Mouse (Mus musculus) intestine, embryonic 16.5 days (tissue): ENCODE data around the gene Plxnb1. TPM values are rescaled to one million over a fixed set of nuclear protein-coding genes. Genes with fewer than 3 reads are reported as not detected.
"Not testable (repeated sequence)": the region's sequence is repeated elsewhere in the genome, so short reads cannot be mapped to it uniquely, and the experiment has no call there.

Source experiments
- ATAC-seq: fragments of 200-750 bp; cut with Nextera tagmentation; 2 replicates; pipeline ENCODE4 v1.8.0; 2017; ENCODE audit warnings: moderate TSS enrichment, moderate library complexity
- H3K27ac ChIP-seq: fragments of 300-500 bp; sonication (generic); 2 replicates; pipeline ENCODE4 v1.5.1; 2014; ENCODE audit warnings: mild to moderate bottlenecking, low read length
- H3K27me3 ChIP-seq: fragments of 300-500 bp; sonication (generic); replicated peaks from 2 replicates; pipeline ENCODE4 v1.6.1; 2014; ENCODE audit warnings: low read length, control low read depth, mixed read lengths; ENCODE audit not compliant: control insufficient read depth, insufficient read depth
- H3K36me3 ChIP-seq: fragments of 300-500 bp; sonication (generic); 2 replicates; pipeline ENCODE4 v1.6.1; 2014; ENCODE audit warnings: low read length, control low read depth; ENCODE audit not compliant: control insufficient read depth, insufficient read depth
- H3K4me1 ChIP-seq: fragments of 300-500 bp; sonication (generic); 2 replicates; pipeline ENCODE4 v1.6.1; 2014; ENCODE audit warnings: low read length, control low read depth, mixed read lengths; ENCODE audit not compliant: control insufficient read depth, insufficient read depth
- H3K4me2 ChIP-seq: fragments of 300-500 bp; sonication (generic); 2 replicates; pipeline ENCODE4 v1.6.1; 2014; ENCODE audit warnings: low read depth, low read length, control low read depth
- H3K4me3 ChIP-seq: fragments of 300-500 bp; sonication (generic); 2 replicates; pipeline ENCODE4 v1.5.1; 2014; ENCODE audit warnings: mild to moderate bottlenecking, low read length
- H3K9ac ChIP-seq: fragments of 300-500 bp; sonication (generic); 2 replicates; pipeline ENCODE4 v1.6.1; 2014; ENCODE audit warnings: low read depth, low read length
- H3K9me3 ChIP-seq: fragments of 300-500 bp; sonication (generic); 2 replicates; pipeline ENCODE4 v1.6.1; 2016; ENCODE audit warnings: low read length, control low read depth; ENCODE audit not compliant: control insufficient read depth
- WGBS: fragments of 180-500 bp; shearing (Covaris S2); extraction: QIAGEN DNeasy Blood & Tissue Kit; methylation state at CpG from one replicate; pipeline ENCODE4 v1.1.7; 2014; 5-methylcytosine and 5-hydroxymethylcytosine counted together
- polyA plus RNA-seq: library from polyadenylated mRNA; unstranded; fragments of >200 nt; fragmentation: Nextera tagmentation; extraction: Ambion mirVana; gene quantifications from 2 replicates; pipeline ENCODE4 v1.2.1, GENCODE M21; 2015

Plxnb1 gene
- polyA plus RNA-seq, 1 experiment from 2014 or later = 4.7 TPM

GRCm38 (mm10) chr9:109130076-109130475 lies 34.9 kb downstream of the Plxnb1 start:
- ATAC-seq = no peak
- H3K27me3 ChIP-seq = no peaks in the 10 kb centered on the region
- no peak overlapping the region for H3K9ac ChIP-seq
- H3K9me3 ChIP-seq = no peaks in the 10 kb centered on the region
- H3K4me1 ChIP-seq = no peaks in the 10 kb centered on the region
- 88% methylated on average over 5 of the region's 5 CpGs for WGBS
- H3K4me2 ChIP-seq = no peak overlapping the region
- H3K27ac ChIP-seq = no peak overlapping the region
- H3K4me3 ChIP-seq = no peak overlapping the region
- no peaks in the 10 kb centered on the region for H3K36me3 ChIP-seq

GRCm38 (mm10) chr9:109140414-109140813 lies 45.2 kb downstream of the Plxnb1 start:
- not testable (repeated sequence) for ATAC-seq, H3K27me3 ChIP-seq, H3K4me3 ChIP-seq, H3K4me2 ChIP-seq, H3K36me3 ChIP-seq, H3K9me3 ChIP-seq, H3K9ac ChIP-seq, H3K27ac ChIP-seq, H3K4me1 ChIP-seq
- WGBS = 64% methylated on average over 4 of the region's 4 CpGs

- no peaks in the 10 kb centered on the region for H3K36me3 ChIP-seq
- no peak within 1 kb of the TSS for H3K27ac ChIP-seq
- no peak within 1 kb of the TSS for H3K4me2 ChIP-seq
- H3K9me3 ChIP-seq = no peaks in the 10 kb centered on the region
- 69% methylated on average over 3 of the region's 3 CpGs for WGBS
- H3K27me3 ChIP-seq = no peaks in the 10 kb centered on the region
- H3K4me1 ChIP-seq = no peaks in the 10 kb centered on the region
- no peak within 1 kb of the TSS for H3K9ac ChIP-seq
- ATAC-seq = no peak
- no peak within 1 kb of the TSS for H3K4me3 ChIP-seq
Observed at GRCm38 (mm10) chr9:109161941-109162340, 66.8 kb downstream of the Plxnb1 start, which contains the start of gene Fbxw21. Fbxw21 (minus strand) TSS chr9:109162041.

- Histone ChIP-seq H3K4me3 (no peak overlapping the region), H3K4me2 (no peak overlapping the region), H3K36me3 (no peaks in the 10 kb centered on the region), H3K9ac (no peak overlapping the region), H3K4me1 (no peaks in the 10 kb centered on the region), H3K27ac (no peak overlapping the region), H3K9me3 (no peaks in the 10 kb centered on the region), H3K27me3 (no peaks in the 10 kb centered on the region)
- no peak for ATAC-seq
Observed at GRCm38 (mm10) chr9:109167316-109167715, 72.1 kb downstream of the Plxnb1 start.

Other genes with a start within 250 kb of the Plxnb1 start
- gene Slc26a6, start 242.1 kb upstream of the Plxnb1 start, polyA plus RNA-seq = 75.9 and 94.2 TPM in 2 replicates
- gene Tmem89, start 180.8 kb upstream of the Plxnb1 start, polyA plus RNA-seq = 0.18 TPM in 1 of 2 replicates, not detected in the other
- 730 and 748 TPM in 2 replicates for gene Uqcrc1, start 158.8 kb upstream of the Plxnb1 start, polyA plus RNA-seq
- gene Col7a1, start 141.8 kb upstream of the Plxnb1 start, polyA plus RNA-seq = 0.99 and 1.2 TPM in 2 replicates
- not detected in 2 replicates for gene Ucn2, start 109.4 kb upstream of the Plxnb1 start, polyA plus RNA-seq
- gene Pfkfb4, start 103.6 kb upstream of the Plxnb1 start, polyA plus RNA-seq = 15.1 and 21.7 TPM in 2 replicates
- 162 and 184 TPM in 2 replicates for gene Shisa5, start 56.8 kb upstream of the Plxnb1 start, polyA plus RNA-seq
- 13.0 and 14.4 TPM in 2 replicates for gene Trex1, start 35.7 kb upstream of the Plxnb1 start, polyA plus RNA-seq
- gene Atrip, start 21.3 kb upstream of the Plxnb1 start, polyA plus RNA-seq = 18.4 and 21.5 TPM in 2 replicates
- gene Ccdc51, start 12.9 kb upstream of the Plxnb1 start, polyA plus RNA-seq = 20.0 and 20.2 TPM in 2 replicates
- 597 and 612 TPM in 2 replicates for gene Tma7, start 12.8 kb upstream of the Plxnb1 start, polyA plus RNA-seq
- not detected in 2 replicates for gene Fbxw21, start 66.7 kb downstream of the Plxnb1 start, polyA plus RNA-seq
- gene Fbxw13, start 100.6 kb downstream of the Plxnb1 start, polyA plus RNA-seq = not detected in 2 replicates
- not detected in 2 replicates for gene Fbxw20, start 139.4 kb downstream of the Plxnb1 start, polyA plus RNA-seq
- not detected in 2 replicates for gene Fbxw14, start 192.3 kb downstream of the Plxnb1 start, polyA plus RNA-seq
- gene Fbxw28, start 244.3 kb downstream of the Plxnb1 start, polyA plus RNA-seq = not detected in 2 replicates